In genomic region chr15:11524337-11525106, GRCm38 (mm10) we compare ENCODE assay signal across 19 mouse cellular contexts.
"Had no signal": no experiment of that assay in that cellular context is flagged by ENCODE, and none has a peak within 500 bp of the region (broad histone marks: within the 10 kb centered on the region; RNA-seq: fewer than 3 reads in every experiment).

No protein-coding gene starts in this region.

- H3K27me3 ChIP-seq: lung, embryonic 15.5 days; megakaryocyte, embryonic 14.5 days; midbrain, embryonic 13.5 days; midbrain, embryonic 15.5 days had no signal

- H3K4me1 ChIP-seq: lung, embryonic 15.5 days; megakaryocyte, embryonic 14.5 days; midbrain, embryonic 13.5 days; midbrain, embryonic 15.5 days; neural tube, embryonic 13.5 days; neural tube, embryonic 15.5 days had no signal

- H3K36me3 ChIP-seq: lung, embryonic 15.5 days; midbrain, embryonic 13.5 days; midbrain, embryonic 15.5 days; neural tube, embryonic 13.5 days; neural tube, embryonic 15.5 days had no signal

- DNase-seq: lung, adult 2 months; lung, postnatal 14 days; lung, postnatal 36 days; retina, postnatal 1 day; right cerebral cortex, adult 18-20 months; right cerebral cortex, postnatal 25 days; right cerebral cortex, postnatal 4 days; spleen, adult 18-20 months; thymus, adult 18-20 months; thymus, postnatal 14 days; thymus, postnatal 36 days had no signal

- H3K27ac ChIP-seq: lung, embryonic 15.5 days; macrophage; midbrain, embryonic 13.5 days; midbrain, embryonic 15.5 days; neural tube, embryonic 13.5 days; neural tube, embryonic 15.5 days had no signal

- H3K4me3 ChIP-seq: lung, embryonic 15.5 days; megakaryocyte, embryonic 14.5 days; midbrain, embryonic 13.5 days; midbrain, embryonic 15.5 days; neural tube, embryonic 13.5 days; neural tube, embryonic 15.5 days had no signal

- H3K4me2 ChIP-seq: lung, embryonic 15.5 days; midbrain, embryonic 11.5 days; midbrain, embryonic 13.5 days; midbrain, embryonic 15.5 days; neural tube, embryonic 13.5 days; neural tube, embryonic 15.5 days had no signal
